Comparison of ENCODE assay signal across 8 mouse cellular contexts in genomic region chr2:33966984-33967421, GRCm38 (mm10).
DNase-seq lines count a peak whose midpoint lies in the region; ATAC-seq lines count a peak whose summit lies in the region.

No protein-coding gene starts in this region.

- H3K4me3 ChIP-seq in embryonic facial prominence, embryonic 11.5 days (ENCODE audit: low read depth, low read length), result no peak overlapping the region
- no peak overlapping the region for H3K4me3 ChIP-seq in hindbrain, embryonic 11.5 days (ENCODE audit: low read depth, low read length)
- H3K4me3 ChIP-seq in lung, embryonic 16.5 days (ENCODE audit: low read length), result no peak overlapping the region; the same call in 1 of the 2 replicates

- peak; percentile 45 to 50 for DNase-seq in frontal cortex, postnatal 10 days (ENCODE audit: low spot score in 2 of 2)
- DNase-seq in frontal cortex, postnatal 36 days (ENCODE audit: low spot score in 2 of 2), result no peak
- peak; percentile 69 for DNase-seq in Muller cell, postnatal 12 days (ENCODE audit: inconsistent ontology term)
- no peak for DNase-seq in embryonic facial prominence, embryonic 11.5 days (ENCODE audit: low spot score)
- peak; percentile 38 for DNase-seq in hindbrain, embryonic 11.5 days (ENCODE audit: low spot score)
- no peak for DNase-seq in urinary bladder, postnatal 36 days (ENCODE audit: low spot score in 2 of 2)

- no peak overlapping the region for H3K27ac ChIP-seq in embryonic facial prominence, embryonic 11.5 days (replicated peaks; ENCODE audit: low read depth, low read length)
- H3K27ac ChIP-seq in hindbrain, embryonic 11.5 days (ENCODE audit: low read depth, low read length), result peak overlapping the region; percentile 77
- no peak overlapping the region for H3K27ac ChIP-seq in lung, embryonic 16.5 days (ENCODE audit: low read length)

- H3K9me3 ChIP-seq in embryonic facial prominence, embryonic 11.5 days (replicated peaks; ENCODE audit: control insufficient read depth, low read length), result no peaks in the 10 kb centered on the region
- H3K9me3 ChIP-seq in hindbrain, embryonic 11.5 days (ENCODE audit: control insufficient read depth, low read length), result no peaks in the 10 kb centered on the region
- no peaks in the 10 kb centered on the region for H3K9me3 ChIP-seq in lung, embryonic 16.5 days (ENCODE audit: control insufficient read depth, low read length)

- WGBS in embryonic facial prominence, embryonic 11.5 days, result 51% methylated on average over 7 of the region's 7 CpGs
- 50% methylated on average over 7 of the region's 7 CpGs for WGBS in hindbrain, embryonic 11.5 days
- WGBS in lung, embryonic 16.5 days, result 21% methylated on average over 7 of the region's 7 CpGs

- 0 out of 2 replicates have a peak overlapping the region, but pooled peaks have one; percentile 10 for H3K4me2 ChIP-seq in embryonic facial prominence, embryonic 11.5 days (ENCODE audit: low read depth, low read length)
- H3K4me2 ChIP-seq in hindbrain, embryonic 11.5 days (replicated peaks; ENCODE audit: low read depth, low read length), result peak overlapping the region; percentile 26; the same call in 1 of the 2 replicates
- peak overlapping the region; percentile 51; the same call in 1 of the 2 replicates for H3K4me2 ChIP-seq in lung, embryonic 16.5 days (ENCODE audit: low read depth, low read length)

- ATAC-seq in embryonic facial prominence, embryonic 11.5 days (replicated peaks; ENCODE audit: insufficient number of reproducible peaks, low FRiP score, low TSS enrichment, low read depth), result no peak
- peak; percentile 54 for ATAC-seq in hindbrain, embryonic 11.5 days (ENCODE audit: low FRiP score)
- peak; percentile 96 for ATAC-seq in lung, embryonic 16.5 days (ENCODE audit: low read depth)
- no peak for ATAC-seq in megakaryocyte, adult 5-6 weeks (ENCODE audit: poor library complexity, severe bottlenecking)

- peaks cover 2% of the 10 kb centered on the region; the same call in 1 of the 2 replicates for H3K4me1 ChIP-seq in embryonic facial prominence, embryonic 11.5 days (ENCODE audit: control insufficient read depth, insufficient read depth, low read length)
- H3K4me1 ChIP-seq in hindbrain, embryonic 11.5 days (replicated peaks; ENCODE audit: control insufficient read depth, insufficient read depth, low read length), result no peaks in the 10 kb centered on the region; the same call in 1 of the 2 replicates
- peaks cover 14% of the 10 kb centered on the region for H3K4me1 ChIP-seq in lung, embryonic 16.5 days (replicated peaks; ENCODE audit: control insufficient read depth, insufficient read depth, low read length)

- no peaks in the 10 kb centered on the region for H3K36me3 ChIP-seq in embryonic facial prominence, embryonic 11.5 days (replicated peaks; ENCODE audit: control insufficient read depth, insufficient read depth, low read depth, low read length)
- no peaks in the 10 kb centered on the region for H3K36me3 ChIP-seq in hindbrain, embryonic 11.5 days (ENCODE audit: control insufficient read depth, insufficient read depth, low read length)
- H3K36me3 ChIP-seq in lung, embryonic 16.5 days (ENCODE audit: control insufficient read depth, insufficient read depth, low read length), result no peaks in the 10 kb centered on the region

- H3K27me3 ChIP-seq in embryonic facial prominence, embryonic 11.5 days (ENCODE audit: control insufficient read depth, insufficient read depth, low read length), result no peaks in the 10 kb centered on the region
- no peaks in the 10 kb centered on the region for H3K27me3 ChIP-seq in hindbrain, embryonic 11.5 days (ENCODE audit: control insufficient read depth, insufficient read depth, low read length)
- H3K27me3 ChIP-seq in lung, embryonic 16.5 days (ENCODE audit: control insufficient read depth, insufficient read depth, low read depth, low read length), result peaks cover 2% of the 10 kb centered on the region; the same call in 1 of the 2 replicates

- peak overlapping the region; percentile 13; the same call in 1 of the 2 replicates for H3K9ac ChIP-seq in embryonic facial prominence, embryonic 11.5 days (replicated peaks; ENCODE audit: low read length)
- H3K9ac ChIP-seq in hindbrain, embryonic 11.5 days (ENCODE audit: low read depth, low read length), result no peak overlapping the region
- H3K9ac ChIP-seq in lung, embryonic 16.5 days (ENCODE audit: low read length), result no peak overlapping the region

Comparison
In these comparisons a context has a peak if more than half of its experiments do, and no peak if none do; other contexts are left out.
1. DNase-seq: peak in frontal cortex, postnatal 10 days (2 of 2), Muller cell, postnatal 12 days (single experiment) and hindbrain, embryonic 11.5 days (single experiment); none in frontal cortex, postnatal 36 days (0 of 2), embryonic facial prominence, embryonic 11.5 days (single experiment) and urinary bladder, postnatal 36 days (0 of 2).
2. ATAC-seq: peak in hindbrain, embryonic 11.5 days (single experiment) and lung, embryonic 16.5 days (single experiment); none in embryonic facial prominence, embryonic 11.5 days (single experiment) and megakaryocyte, adult 5-6 weeks (single experiment).
3. Peak in every context shown above with its lines, with median percentiles within 50 percentile points of each other: H3K4me2 ChIP-seq.